Mouse (Mus musculus): Measurements from ENCODE around the gene Nrd1. TPM values are rescaled to one million over a fixed set of nuclear protein-coding genes. Genes with fewer than 3 reads are reported as not detected.

Nrd1 gene
- 204 to 220 TPM (median 211 TPM) in 4 replicates for total RNA-seq (2023; ENCODE audit: inconsistent age)

DNA sequence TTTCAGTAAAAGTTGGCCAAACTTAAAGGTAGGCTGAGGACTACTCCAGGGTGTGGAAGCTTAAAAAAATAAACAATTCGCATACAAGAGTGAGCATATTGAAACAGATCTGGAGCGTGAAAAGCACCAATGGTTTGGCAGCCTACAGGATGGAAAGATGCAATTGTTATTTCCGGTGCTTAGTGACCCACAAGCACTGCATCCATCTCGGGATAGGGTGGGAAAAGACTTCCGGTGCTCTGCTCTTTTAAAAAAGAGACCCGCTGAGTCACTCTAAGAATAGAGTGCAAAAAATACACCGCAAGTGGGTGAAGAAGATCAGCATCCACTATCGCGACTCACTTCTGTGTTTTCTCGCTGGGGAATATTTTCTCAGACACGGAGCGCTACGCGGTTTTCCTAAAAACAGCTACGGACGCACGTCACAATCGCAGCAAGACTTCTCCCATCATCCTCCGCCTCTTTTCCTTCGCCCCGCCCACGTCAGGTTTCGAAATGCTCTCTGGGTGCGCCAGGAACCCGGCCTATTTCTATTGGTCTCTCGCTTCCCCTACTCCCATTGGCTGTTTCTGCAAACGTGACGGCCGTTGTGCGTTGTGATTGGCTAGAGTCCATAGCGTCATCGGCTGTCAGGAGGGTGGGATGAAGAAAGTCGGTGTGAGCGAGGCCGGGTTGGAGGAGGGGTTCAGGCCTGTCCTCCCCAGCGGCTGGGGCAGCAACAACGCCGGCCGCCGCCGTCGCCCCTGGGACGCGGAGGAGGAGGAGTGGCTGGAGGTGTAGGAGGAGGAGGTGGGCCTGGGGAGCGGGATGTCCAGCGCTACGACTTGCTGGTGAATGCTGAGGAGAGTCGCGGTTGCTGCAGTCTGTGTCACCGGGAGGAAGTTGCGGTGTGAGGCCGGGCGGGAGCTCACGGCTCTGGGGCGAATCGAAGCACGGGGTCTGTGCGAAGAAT, at the start of gene Nrd1:
TSS of gene Nrd1 (plus strand) at position 657 of the 952 bp plus-strand sequence.

Other genes with a start within 250 kb of the Nrd1 start
- gene Zfyve9, start 219.9 kb upstream of the Nrd1 start, total RNA-seq (2023; ENCODE audit: inconsistent age), result 0.10 to 0.24 TPM (median 0.12 TPM) in 3 of 4 replicates, not detected in the other
- gene Btf3l4, start 167.0 kb upstream of the Nrd1 start, total RNA-seq (2023; ENCODE audit: inconsistent age), result 52.8 to 68.8 TPM (median 62.1 TPM) in 4 replicates
- 27.1 to 34.1 TPM (median 33.0 TPM) in 4 replicates for gene Txndc12, start 166.1 kb upstream of the Nrd1 start, total RNA-seq (2023; ENCODE audit: inconsistent age)
- gene Kti12, start 152.9 kb upstream of the Nrd1 start, total RNA-seq (2023; ENCODE audit: inconsistent age), result 23.5 to 34.5 TPM (median 28.9 TPM) in 4 replicates
- gene A730015C16Rik, start 152.0 kb upstream of the Nrd1 start, total RNA-seq (2023; ENCODE audit: inconsistent age), result not detected in 4 replicates
- gene Rab3b, start 121.6 kb upstream of the Nrd1 start, total RNA-seq (2023; ENCODE audit: inconsistent age), result 0.54 TPM in 1 of 4 replicates, not detected in the others
- gene Osbpl9, start 201.6 kb downstream of the Nrd1 start, total RNA-seq (2023; ENCODE audit: inconsistent age), result 159 to 199 TPM (median 174 TPM) in 4 replicates
- gene Calr4, start 233.8 kb downstream of the Nrd1 start, total RNA-seq (2023; ENCODE audit: inconsistent age), result not detected in 4 replicates

Measured in B cell, adult (primary cell).